Mouse (Mus musculus) liver, embryonic 18 days (tissue): ENCODE measurements around the gene Lin7a. TPM values are rescaled to one million over a fixed set of nuclear protein-coding genes. Genes with fewer than 3 reads are reported as not detected.

Experiments used
- polyA plus RNA-seq: library from polyadenylated mRNA; depleted of rRNA; stranded (reverse); fragments of >200 nt; gene quantifications from 2 replicates; pipeline ENCODE4 v1.2.3, GENCODE M21; 2012; rRNA removed

Gene Lin7a
- polyA plus RNA-seq = 0.37 and 0.46 TPM in 2 replicates

DNA sequence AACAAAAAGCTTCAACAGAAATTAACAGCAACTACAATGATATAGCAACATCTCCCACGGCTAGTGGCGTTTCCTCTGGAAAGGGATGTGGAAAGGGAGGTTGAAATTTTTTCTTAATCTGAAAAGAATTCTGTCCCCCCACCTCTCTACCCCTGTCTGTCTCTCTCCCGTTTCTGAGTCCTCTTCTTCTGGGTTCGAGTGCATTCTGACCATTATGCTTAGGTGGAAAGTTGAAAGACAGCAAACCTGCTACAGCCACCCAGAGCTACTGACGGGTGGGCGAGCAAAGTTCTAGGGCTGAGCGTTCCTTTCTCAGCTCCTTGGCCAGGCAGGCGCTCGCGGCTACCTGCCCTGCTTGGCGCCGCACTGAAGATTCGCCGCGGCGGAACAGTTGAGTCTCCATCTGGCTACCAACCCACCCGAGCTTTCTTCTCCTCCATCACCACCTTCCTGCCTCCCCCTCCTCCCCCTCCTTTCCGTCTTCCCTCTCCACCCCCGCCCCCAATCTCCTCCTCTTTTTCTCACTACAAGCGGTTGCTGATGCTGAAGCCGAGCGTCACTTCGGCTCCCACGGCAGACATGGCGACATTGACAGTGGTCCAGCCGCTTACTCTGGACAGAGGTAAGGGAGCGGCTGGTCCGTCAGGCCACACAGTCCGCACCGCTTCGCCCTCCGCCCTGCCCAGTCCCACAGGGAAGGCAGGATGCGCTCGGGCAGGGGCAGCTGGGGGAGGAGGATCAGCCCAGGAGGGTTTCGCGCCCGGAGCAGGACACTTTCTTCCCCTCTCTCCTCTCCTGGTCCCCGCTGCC lies at the start of gene Lin7a:
TSS of gene Lin7a (plus strand) at position 366 of the 810 bp plus-strand sequence.

Other genes with a start within 250 kb of the Lin7a start
- 1.4 and 2.3 TPM in 2 replicates for gene Acss3, start 148.0 kb upstream of the Lin7a start, polyA plus RNA-seq
- not detected in 2 replicates for gene Myf5, start 214.4 kb downstream of the Lin7a start, polyA plus RNA-seq
- gene Myf6, start 223.1 kb downstream of the Lin7a start, polyA plus RNA-seq = 0.02 TPM in 1 of 2 replicates, not detected in the other